Mouse (Mus musculus): ENCODE data around the gene Auts2. TPM values are rescaled to one million over a fixed set of nuclear protein-coding genes. Genes with fewer than 3 reads are reported as not detected.

Auts2 gene
- total and polyA plus RNA-seq, 3 experiments = 16.9 to 35.7 (median 28.1) TPM

DNA sequence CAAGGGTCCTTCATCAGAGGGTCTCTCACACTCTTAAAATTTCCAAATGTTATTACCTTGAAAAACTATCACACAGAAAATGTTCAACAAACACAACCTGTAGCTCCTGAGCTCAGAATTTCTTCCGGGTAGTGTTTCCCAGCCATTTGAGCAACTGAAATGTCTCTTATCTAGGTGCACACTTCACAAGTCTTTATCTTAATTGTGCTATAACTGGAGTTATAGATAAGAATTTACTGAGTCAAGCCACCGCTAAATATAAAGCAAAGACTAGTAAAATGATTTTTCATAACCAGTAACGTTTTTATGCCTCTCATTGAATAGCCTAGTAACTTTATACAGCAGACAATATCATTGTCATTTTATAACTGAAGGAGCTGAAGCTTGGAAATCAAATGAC is 273.1 kb downstream of the Auts2 start:
- intact Hi-C loops (cut with DNase I) = no loop called here
- H3K4me1 ChIP-seq (ENCODE audit: control insufficient read depth, insufficient read depth, low read length) = no peaks in the 10 kb centered on the region
- DNase-seq = no peak
- H3K27me3 ChIP-seq (ENCODE audit: control insufficient read depth, insufficient read depth, low read length) = no peaks in the 10 kb centered on the region
- H3K36me3 ChIP-seq (ENCODE audit: control insufficient read depth, insufficient read depth, low read length) = no peaks in the 10 kb centered on the region
- WGBS = 56% methylated on average over 3 of the region's 3 CpGs
- H3K4me3 ChIP-seq = no peak overlapping the region
- TF ChIP-seq POLR2A (IDR thresholded peaks at IDR 0.05; ENCODE audit: insufficient read depth, low read depth, low read length) (no peak), EP300 (IDR thresholded peaks at IDR 0.05; ENCODE audit: insufficient read depth, low read depth, low read length) (no peak), CTCF (IDR thresholded peaks at IDR 0.05) (no peak)
- peaks cover 2% of the 10 kb centered on the region; the same call in 1 of the 2 replicates for H3K79me2 ChIP-seq (replicated peaks; ENCODE audit: control insufficient read depth, insufficient read depth, low read length)
- no peak overlapping the region for H3K9ac ChIP-seq (ENCODE audit: low read depth, low read length)
- no peak overlapping the region for H3K27ac ChIP-seq

DNA sequence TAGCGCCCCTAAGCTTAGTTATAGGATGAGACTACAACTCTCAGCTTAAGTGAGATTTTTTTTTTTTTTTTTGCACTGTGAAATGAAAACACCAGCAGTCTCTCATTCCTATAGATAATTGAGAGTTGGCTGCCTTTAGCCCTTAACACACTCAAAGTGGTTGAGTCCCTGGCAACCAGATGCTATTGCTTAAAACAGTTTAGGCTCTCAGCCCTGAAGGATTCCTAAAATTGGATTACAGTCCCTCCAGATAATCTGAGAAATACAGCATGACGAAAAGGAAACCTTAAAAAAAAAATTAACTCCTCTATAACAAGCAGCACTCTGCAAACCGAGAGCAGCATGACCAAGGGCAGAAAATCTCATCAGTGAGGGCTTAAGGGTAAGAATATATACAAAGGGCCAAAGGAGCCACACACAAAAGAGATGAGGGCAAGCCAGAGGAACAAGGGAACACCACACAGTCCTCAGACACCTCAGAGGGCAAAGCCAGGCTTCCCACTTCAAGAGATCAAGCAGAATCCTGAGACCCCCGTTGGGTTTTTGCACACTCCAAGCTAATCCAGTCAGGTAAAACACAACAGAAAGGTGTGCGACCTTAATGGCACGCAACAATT is 274.7 kb downstream of the Auts2 start:
- no peak for TF ChIP-seq CTCF (IDR thresholded peaks at IDR 0.05)
- Histone ChIP-seq H3K4me3 (no peak overlapping the region), H3K79me2 (replicated peaks; ENCODE audit: control insufficient read depth, insufficient read depth, low read length) (peaks cover 4% of the 10 kb centered on the region), H3K36me3 (ENCODE audit: control insufficient read depth, insufficient read depth, low read length) (no peaks in the 10 kb centered on the region), H3K27ac (no peak overlapping the region), H3K9ac (ENCODE audit: low read depth, low read length) (no peak overlapping the region), H3K4me1 (ENCODE audit: control insufficient read depth, insufficient read depth, low read length) (no peaks in the 10 kb centered on the region), H3K27me3 (ENCODE audit: control insufficient read depth, insufficient read depth, low read length) (no peaks in the 10 kb centered on the region)
- no peak for DNase-seq
- 79% methylated on average over 6 of the region's 6 CpGs for WGBS
- intact Hi-C loops (cut with DNase I) = no loop called here

DNA sequence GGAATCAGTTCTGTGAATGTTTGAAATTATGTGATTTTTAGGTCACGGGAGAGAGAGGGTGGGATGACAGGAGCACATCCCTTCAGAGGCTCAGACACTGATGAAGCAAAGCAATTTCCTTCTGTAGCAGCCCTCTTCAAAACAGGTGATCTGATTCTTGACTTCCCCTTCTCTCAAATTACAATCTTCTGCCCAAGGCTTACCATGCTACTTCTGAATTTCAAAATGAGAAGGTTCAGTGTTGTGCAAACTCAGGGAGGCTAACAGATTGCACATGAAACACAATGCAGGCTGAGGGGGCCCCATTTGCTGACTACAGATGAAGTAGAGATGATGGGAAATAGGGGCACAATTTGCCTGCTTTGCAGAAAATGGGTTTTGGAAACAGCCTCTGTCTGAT is 278.1 kb downstream of the Auts2 start:
- 86% methylated on average over 1 of the region's 1 CpGs for WGBS
- no peak overlapping the region for H3K27ac ChIP-seq
- TF ChIP-seq POLR2A (IDR thresholded peaks at IDR 0.05; ENCODE audit: insufficient read depth, low read depth, low read length) (no peak), EP300 (IDR thresholded peaks at IDR 0.05; ENCODE audit: insufficient read depth, low read depth, low read length) (no peak), CTCF (IDR thresholded peaks at IDR 0.05) (no peak)
- H3K9ac ChIP-seq (ENCODE audit: low read depth, low read length) = no peak overlapping the region
- no peaks in the 10 kb centered on the region for H3K27me3 ChIP-seq (ENCODE audit: control insufficient read depth, insufficient read depth, low read length)
- no peaks in the 10 kb centered on the region; the same call in 1 of the 2 replicates for H3K4me1 ChIP-seq (ENCODE audit: control insufficient read depth, insufficient read depth, low read length)
- no peak for DNase-seq
- H3K36me3 ChIP-seq (ENCODE audit: control insufficient read depth, insufficient read depth, low read length) = no peaks in the 10 kb centered on the region
- intact Hi-C loops (cut with DNase I) = no loop called here
- no peak overlapping the region for H3K4me3 ChIP-seq
- peaks cover 4% of the 10 kb centered on the region for H3K79me2 ChIP-seq (replicated peaks; ENCODE audit: control insufficient read depth, insufficient read depth, low read length)

DNA sequence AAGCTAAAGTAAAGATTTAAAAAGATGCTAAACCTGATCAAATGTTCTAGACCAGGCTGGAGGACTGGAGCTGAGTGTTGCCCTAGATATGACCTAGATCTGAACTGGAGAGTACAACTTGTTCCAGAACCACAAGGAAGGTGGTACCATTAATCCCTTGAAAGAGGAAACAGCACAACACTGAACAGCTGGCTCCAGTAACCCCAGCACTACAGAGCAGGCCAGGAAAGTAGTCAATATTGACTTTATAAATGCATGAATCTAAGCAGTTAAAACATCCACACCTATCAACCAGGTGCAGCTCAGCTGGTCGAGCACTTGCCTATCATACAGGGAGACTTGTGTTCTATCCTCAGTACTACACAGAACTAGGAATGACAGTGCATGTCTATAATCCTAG is 281.4 kb downstream of the Auts2 start:
- H3K27me3 ChIP-seq (ENCODE audit: control insufficient read depth, insufficient read depth, low read length) = no peaks in the 10 kb centered on the region
- no peaks in the 10 kb centered on the region for H3K36me3 ChIP-seq (ENCODE audit: control insufficient read depth, insufficient read depth, low read length)
- H3K4me3 ChIP-seq = no peak overlapping the region
- no peak for DNase-seq
- no peak overlapping the region for H3K27ac ChIP-seq
- intact Hi-C loops (cut with DNase I) = no loop called here
- TF ChIP-seq EP300 (IDR thresholded peaks at IDR 0.05; ENCODE audit: insufficient read depth, low read depth, low read length) (no peak), CTCF (IDR thresholded peaks at IDR 0.05) (no peak), POLR2A (IDR thresholded peaks at IDR 0.05; ENCODE audit: insufficient read depth, low read depth, low read length) (no peak)
- H3K79me2 ChIP-seq (replicated peaks; ENCODE audit: control insufficient read depth, insufficient read depth, low read length) = peaks cover 1% of the 10 kb centered on the region; the same call in 1 of the 2 replicates
- no peaks in the 10 kb centered on the region; the same call in 1 of the 2 replicates for H3K4me1 ChIP-seq (ENCODE audit: control insufficient read depth, insufficient read depth, low read length)
- WGBS = 88% methylated on average over 1 of the region's 1 CpGs
- H3K9ac ChIP-seq (ENCODE audit: low read depth, low read length) = no peak overlapping the region

DNA sequence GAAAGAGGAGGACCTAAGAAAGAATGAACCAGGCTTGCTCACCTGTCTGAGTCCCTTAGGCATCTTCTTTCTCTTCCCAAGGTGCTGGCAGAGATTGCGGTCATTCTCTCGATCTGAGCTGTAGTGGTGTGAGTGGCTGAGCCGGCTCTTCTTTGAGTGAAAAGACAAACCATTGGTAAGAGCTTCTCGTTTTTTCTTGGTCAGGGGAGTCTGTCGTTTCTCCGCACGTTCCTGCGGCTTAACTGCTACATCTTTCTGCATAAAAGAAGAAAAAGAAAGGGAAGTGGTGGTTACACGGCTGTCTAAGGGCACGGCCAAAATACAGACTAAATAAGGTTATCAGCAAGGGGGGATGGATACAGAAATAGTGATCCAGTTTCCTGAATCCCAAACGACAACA is 284.3 kb downstream of the Auts2 start:
- Histone ChIP-seq H3K36me3 (ENCODE audit: control insufficient read depth, insufficient read depth, low read length) (no peaks in the 10 kb centered on the region), H3K4me3 (no peak overlapping the region), H3K4me1 (ENCODE audit: control insufficient read depth, insufficient read depth, low read length) (no peaks in the 10 kb centered on the region; the same call in 1 of the 2 replicates), H3K27me3 (ENCODE audit: control insufficient read depth, insufficient read depth, low read length) (no peaks in the 10 kb centered on the region), H3K9ac (ENCODE audit: low read depth, low read length) (no peak overlapping the region), H3K79me2 (replicated peaks; ENCODE audit: control insufficient read depth, insufficient read depth, low read length) (no peaks in the 10 kb centered on the region), H3K27ac (no peak overlapping the region)
- TF ChIP-seq CTCF (IDR thresholded peaks at IDR 0.05) = no peak
- TF ChIP-seq POLR2A (IDR thresholded peaks at IDR 0.05; ENCODE audit: insufficient read depth, low read depth, low read length) = no peak
- TF ChIP-seq EP300 (IDR thresholded peaks at IDR 0.05; ENCODE audit: insufficient read depth, low read depth, low read length) = no peak
- 85% methylated on average over 11 of the region's 11 CpGs for WGBS
- intact Hi-C loops (cut with DNase I) = no loop called here
- no peak for DNase-seq

DNA sequence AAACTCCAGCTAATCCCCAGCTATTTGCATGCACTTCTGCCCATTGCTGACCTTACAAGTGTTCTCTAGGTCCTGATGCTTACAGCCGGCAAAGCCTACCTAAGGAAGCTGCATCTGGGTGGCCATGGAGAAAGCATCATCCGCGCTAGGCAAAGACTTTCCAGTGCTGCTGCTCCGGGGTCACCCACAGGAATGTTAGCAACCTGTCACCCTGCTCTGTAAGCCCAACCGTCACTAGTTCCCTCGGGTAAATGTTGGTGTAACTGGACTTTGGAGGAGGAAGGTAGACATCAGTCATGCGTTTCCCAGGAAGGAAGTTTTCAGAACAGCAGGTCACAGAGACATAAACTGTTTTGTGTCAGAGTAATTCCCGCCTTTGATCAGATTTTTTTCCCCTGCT is 287.6 kb downstream of the Auts2 start:
- no peak for DNase-seq
- Histone ChIP-seq H3K36me3 (ENCODE audit: control insufficient read depth, insufficient read depth, low read length) (no peaks in the 10 kb centered on the region), H3K4me3 (no peak overlapping the region), H3K9ac (ENCODE audit: low read depth, low read length) (no peak overlapping the region), H3K27ac (no peak overlapping the region), H3K27me3 (ENCODE audit: control insufficient read depth, insufficient read depth, low read length) (no peaks in the 10 kb centered on the region), H3K79me2 (replicated peaks; ENCODE audit: control insufficient read depth, insufficient read depth, low read length) (no peaks in the 10 kb centered on the region), H3K4me1 (ENCODE audit: control insufficient read depth, insufficient read depth, low read length) (no peaks in the 10 kb centered on the region)
- WGBS = 67% methylated on average over 8 of the region's 8 CpGs
- intact Hi-C loops (cut with DNase I) = no loop called here
- TF ChIP-seq POLR2A (IDR thresholded peaks at IDR 0.05; ENCODE audit: insufficient read depth, low read depth, low read length) = no peak
- TF ChIP-seq CTCF (IDR thresholded peaks at IDR 0.05) = no peak
- no peak for TF ChIP-seq EP300 (IDR thresholded peaks at IDR 0.05; ENCODE audit: insufficient read depth, low read depth, low read length)

All from heart, adult 2 months (tissue).